Mouse (Mus musculus) neural tube, embryonic 11.5 days (tissue): ENCODE measurements around the gene Cyp26b1. TPM values are rescaled to one million over a fixed set of nuclear protein-coding genes. Genes with fewer than 3 reads are reported as not detected.
A peak's percentile ranks its signal among the peaks of the same experiment; 100 is the strongest.

ENCODE experiments used
- ATAC-seq: fragments of 200-750 bp; cut with Nextera tagmentation; 2 replicates; pipeline ENCODE4 v1.8.0; 2017; ENCODE audit warnings: moderate number of reproducible peaks, mild to moderate bottlenecking, moderate TSS enrichment, moderate library complexity; ENCODE audit not compliant: insufficient read depth, low FRiP score, low TSS enrichment
- DNase-seq: peaks from one replicate; pipeline ENCODE4 v3.0.0-alpha.2; 2015; ENCODE audit warnings: low spot score
- H3K27ac ChIP-seq: fragments of 300-500 bp; sonication (generic); 2 replicates; pipeline ENCODE4 v1.5.1; 2014; ENCODE audit warnings: low read depth, mild to moderate bottlenecking, low read length
- H3K27me3 ChIP-seq: fragments of 300-500 bp; sonication (generic); 2 replicates; pipeline ENCODE4 v1.6.1; 2014; ENCODE audit warnings: mild to moderate bottlenecking, low read length, mixed read lengths; ENCODE audit not compliant: control insufficient read depth, insufficient read depth
- H3K36me3 ChIP-seq: fragments of 300-500 bp; sonication (generic); 2 replicates; pipeline ENCODE4 v1.6.1; 2014; ENCODE audit warnings: mild to moderate bottlenecking, low read length, moderate library complexity, mixed read lengths; ENCODE audit not compliant: control insufficient read depth, insufficient read depth
- H3K4me1 ChIP-seq: fragments of 300-500 bp; sonication (generic); 2 replicates; pipeline ENCODE4 v1.6.1; 2014; ENCODE audit warnings: low read length, mixed read lengths; ENCODE audit not compliant: control insufficient read depth, insufficient read depth
- H3K4me2 ChIP-seq: fragments of 300-500 bp; sonication (generic); 2 replicates; pipeline ENCODE4 v1.6.1; 2014; ENCODE audit warnings: low read depth, mild to moderate bottlenecking, moderate library complexity
- H3K4me3 ChIP-seq: fragments of 300-500 bp; sonication (generic); 2 replicates; pipeline ENCODE4 v1.5.1; 2014; ENCODE audit warnings: low read depth, low read length
- H3K9ac ChIP-seq: fragments of 300-500 bp; sonication (generic); 2 replicates; pipeline ENCODE4 v1.6.1; 2014; ENCODE audit warnings: mild to moderate bottlenecking, low read length
- H3K9me3 ChIP-seq: fragments of 300-500 bp; sonication (generic); 2 replicates; pipeline ENCODE4 v1.6.1; 2016; ENCODE audit warnings: low read length; ENCODE audit not compliant: control insufficient read depth
- WGBS: fragments of 180-500 bp; shearing (Covaris S2); extraction: QIAGEN DNeasy Blood & Tissue Kit; methylation state at CpG from one replicate; pipeline ENCODE4 v1.1.7; 2014; 5-methylcytosine and 5-hydroxymethylcytosine counted together
- polyA plus RNA-seq: library from polyadenylated mRNA; unstranded; fragments of >200 nt; fragmentation: Nextera tagmentation; extraction: Ambion mirVana; gene quantifications from 2 replicates; pipeline ENCODE4 v1.2.1, GENCODE M21; 2014

The Cyp26b1 gene
- polyA plus RNA-seq, 1 experiment from 2014 or later: 1.9 TPM

- peak; percentile 64 for DNase-seq
- peaks cover 7% of the 10 kb centered on the region for H3K4me1 ChIP-seq
- H3K4me3 ChIP-seq: no peak overlapping the region
- H3K9me3 ChIP-seq: no peaks in the 10 kb centered on the region
- H3K27me3 ChIP-seq: peaks cover 12% of the 10 kb centered on the region
- H3K36me3 ChIP-seq: no peaks in the 10 kb centered on the region
- ATAC-seq: 0 out of 2 replicates have a peak, but pooled peaks have one; percentile 65
- H3K4me2 ChIP-seq: peak overlapping the region; percentile 34
- WGBS: 25% methylated on average over 25 of the region's 25 CpGs
- H3K9ac ChIP-seq: no peak overlapping the region
- H3K27ac ChIP-seq: no peak overlapping the region
Measured at GRCm38 (mm10) chr6:84573905-84574660, 19.6 kb downstream of the Cyp26b1 start.

- H3K27ac ChIP-seq: no peak overlapping the region
- H3K4me2 ChIP-seq: no peak overlapping the region
Measured at GRCm38 (mm10) chr6:84570039-84570438, 23.7 kb downstream of the Cyp26b1 start.

GRCm38 (mm10) chr6:84569590-84569989 lies 24.1 kb downstream of the Cyp26b1 start:
- DNase-seq (peak; percentile 23), ATAC-seq (no peak)
- Histone ChIP-seq H3K9ac (no peak overlapping the region), H3K9me3 (no peaks in the 10 kb centered on the region), H3K4me2 (no peak overlapping the region), H3K4me3 (no peak overlapping the region), H3K27me3 (no peaks in the 10 kb centered on the region; the same call in 1 of the 2 replicates), H3K4me1 (peaks cover 7% of the 10 kb centered on the region), H3K27ac (no peak overlapping the region), H3K36me3 (no peaks in the 10 kb centered on the region)

More at GRCm38 (mm10) chr6:84570039-84570438, 23.7 kb downstream of the Cyp26b1 start:
- H3K9ac ChIP-seq: no peak overlapping the region
- H3K36me3 ChIP-seq: no peaks in the 10 kb centered on the region
- WGBS: 34% methylated on average over 3 of the region's 3 CpGs
- ATAC-seq (no peak), DNase-seq (peak; percentile 25)
- no peaks in the 10 kb centered on the region for H3K9me3 ChIP-seq
- H3K4me1 ChIP-seq: peaks cover 7% of the 10 kb centered on the region
- H3K4me3 ChIP-seq: no peak overlapping the region
- H3K27me3 ChIP-seq: no peaks in the 10 kb centered on the region; the same call in none of the 2 replicates

GRCm38 (mm10) chr6:84568880-84569279 lies 24.8 kb downstream of the Cyp26b1 start:
- ATAC-seq (no peak), DNase-seq (no peak)
- Histone ChIP-seq H3K4me3 (no peak overlapping the region), H3K4me1 (peaks cover 7% of the 10 kb centered on the region), H3K27ac (no peak overlapping the region), H3K9me3 (no peaks in the 10 kb centered on the region), H3K4me2 (no peak overlapping the region), H3K36me3 (no peaks in the 10 kb centered on the region), H3K9ac (no peak overlapping the region), H3K27me3 (no peaks in the 10 kb centered on the region)
- 76% methylated on average over 6 of the region's 6 CpGs for WGBS

- no peak overlapping the region for H3K4me3 ChIP-seq
- 72% methylated on average over 4 of the region's 4 CpGs for WGBS
- H3K36me3 ChIP-seq: no peaks in the 10 kb centered on the region
- no peaks in the 10 kb centered on the region for H3K9me3 ChIP-seq
- H3K27me3 ChIP-seq: no peaks in the 10 kb centered on the region
- ATAC-seq: no peak
- H3K4me1 ChIP-seq: peaks cover 7% of the 10 kb centered on the region
- DNase-seq: no peak
- no peak overlapping the region for H3K9ac ChIP-seq
- no peak overlapping the region for H3K4me2 ChIP-seq
- H3K27ac ChIP-seq: no peak overlapping the region
Measured at GRCm38 (mm10) chr6:84567696-84568095, 26.0 kb downstream of the Cyp26b1 start.

GRCm38 (mm10) chr6:84566825-84567224 lies 26.9 kb downstream of the Cyp26b1 start:
- Histone ChIP-seq H3K9me3 (no peaks in the 10 kb centered on the region), H3K27me3 (no peaks in the 10 kb centered on the region), H3K27ac (no peak overlapping the region), H3K4me1 (peaks cover 7% of the 10 kb centered on the region), H3K4me2 (no peak overlapping the region), H3K4me3 (no peak overlapping the region), H3K9ac (no peak overlapping the region), H3K36me3 (no peaks in the 10 kb centered on the region)
- no peak for ATAC-seq
- WGBS: 74% methylated on average over 2 of the region's 2 CpGs
- DNase-seq: no peak

GRCm38 (mm10) chr6:84565245-84565644 lies 28.5 kb downstream of the Cyp26b1 start:
- Histone ChIP-seq H3K27me3 (no peaks in the 10 kb centered on the region), H3K9me3 (no peaks in the 10 kb centered on the region), H3K4me1 (peaks cover 6% of the 10 kb centered on the region), H3K4me3 (no peak overlapping the region), H3K9ac (no peak overlapping the region), H3K27ac (no peak overlapping the region), H3K4me2 (no peak overlapping the region), H3K36me3 (no peaks in the 10 kb centered on the region)
- ATAC-seq: no peak
- DNase-seq: no peak
- WGBS: 84% methylated on average over 5 of the region's 5 CpGs

- no peak for ATAC-seq
- H3K36me3 ChIP-seq: no peaks in the 10 kb centered on the region
- H3K9me3 ChIP-seq: no peaks in the 10 kb centered on the region
- no peak overlapping the region for H3K4me2 ChIP-seq
- WGBS: 68% methylated on average over 4 of the region's 4 CpGs
- no peak overlapping the region for H3K9ac ChIP-seq
- no peaks in the 10 kb centered on the region for H3K4me1 ChIP-seq
- H3K27me3 ChIP-seq: no peaks in the 10 kb centered on the region
- DNase-seq: no peak
- no peak overlapping the region for H3K27ac ChIP-seq
- no peak overlapping the region for H3K4me3 ChIP-seq
Measured at GRCm38 (mm10) chr6:84562948-84563347, 30.8 kb downstream of the Cyp26b1 start.

GRCm38 (mm10) chr6:84561171-84561570 lies 32.5 kb downstream of the Cyp26b1 start:
- H3K9ac ChIP-seq: no peak overlapping the region
- H3K27ac ChIP-seq: no peak overlapping the region
- 91% methylated on average over 1 of the region's 1 CpGs for WGBS
- no peaks in the 10 kb centered on the region for H3K4me1 ChIP-seq
- no peaks in the 10 kb centered on the region for H3K27me3 ChIP-seq
- DNase-seq: no peak
- no peak overlapping the region for H3K4me2 ChIP-seq
- no peak for ATAC-seq
- no peaks in the 10 kb centered on the region for H3K9me3 ChIP-seq
- no peak overlapping the region for H3K4me3 ChIP-seq
- H3K36me3 ChIP-seq: no peaks in the 10 kb centered on the region
